24 mouse cellular contexts compared by ENCODE assay signal in genomic region chr14:45992870-45993135, GRCm38 (mm10).
DNase-seq lines count a peak whose midpoint lies in the region; ATAC-seq lines count a peak whose summit lies in the region.
"Had no signal": no experiment of that assay in that cellular context is flagged by ENCODE, and none has a peak within 500 bp of the region (broad histone marks: within the 10 kb centered on the region; RNA-seq: fewer than 3 reads in every experiment).

No protein-coding gene starts in this region.

- H3K4me1 ChIP-seq in intestine, embryonic 14.5 days (replicated peaks; ENCODE audit: control insufficient read depth, insufficient read depth, low read length) = peaks cover 21% of the 10 kb centered on the region
- H3K4me1 ChIP-seq in intestine, embryonic 15.5 days (replicated peaks) = peaks cover 12% of the 10 kb centered on the region
- H3K4me1 ChIP-seq: forebrain, embryonic 12.5 days; hindbrain, embryonic 10.5 days; midbrain, embryonic 12.5 days; neural tube, embryonic 15.5 days had no signal

- no peaks in the 10 kb centered on the region for H3K36me3 ChIP-seq in intestine, embryonic 14.5 days (ENCODE audit: control insufficient read depth, insufficient read depth, low read length)
- no peaks in the 10 kb centered on the region for H3K36me3 ChIP-seq in intestine, embryonic 15.5 days
- H3K36me3 ChIP-seq: forebrain, embryonic 12.5 days; hindbrain, embryonic 10.5 days; limb, embryonic 15.5 days; midbrain, embryonic 12.5 days; neural tube, embryonic 15.5 days had no signal

- peak overlapping the region; percentile 9; the same call in 1 of the 2 replicates for H3K27ac ChIP-seq in intestine, embryonic 14.5 days (ENCODE audit: low read depth)
- no peak overlapping the region for H3K27ac ChIP-seq in intestine, embryonic 15.5 days
- H3K27ac ChIP-seq: forebrain, embryonic 12.5 days; hindbrain, embryonic 10.5 days; left cerebral cortex, adult 2 months; limb, embryonic 15.5 days; midbrain, embryonic 12.5 days; neural tube, embryonic 15.5 days had no signal

- 31% methylated on average over 4 of the region's 4 CpGs for WGBS in intestine, embryonic 14.5 days
- 41% methylated on average over 4 of the region's 4 CpGs for WGBS in intestine, embryonic 15.5 days

- H3K4me2 ChIP-seq in intestine, embryonic 14.5 days (ENCODE audit: low read length) = no peak overlapping the region
- no peak overlapping the region for H3K4me2 ChIP-seq in intestine, embryonic 15.5 days (replicated peaks)
- H3K4me2 ChIP-seq: forebrain, embryonic 12.5 days; heart, embryonic 11.5 days; limb, embryonic 15.5 days; midbrain, embryonic 12.5 days; neural tube, embryonic 15.5 days had no signal

- peak; percentile 27 for DNase-seq in gastrocnemius, adult 18-20 months (ENCODE audit: low spot score)
- no peak for DNase-seq in gastrocnemius, postnatal 4 days (ENCODE audit: low spot score in 2 of 2)
- no peak for DNase-seq in intestine, embryonic 14.5 days (ENCODE audit: low spot score)
- peak; percentile 10 for DNase-seq in lung, postnatal 14 days
- no peak for DNase-seq in lung, postnatal 4 days
- DNase-seq in retina, embryonic 14.5 days (ENCODE audit: low spot score) = no peak
- DNase-seq: adrenal gland, adult 2 months; cerebellum, adult 11-12 months; cerebellum, postnatal 10 days; left cerebral cortex, postnatal 4 days; spleen, adult 18-20 months had no signal

- no peak overlapping the region for H3K9ac ChIP-seq in intestine, embryonic 14.5 days (ENCODE audit: low read length)
- H3K9ac ChIP-seq in intestine, embryonic 15.5 days = no peak overlapping the region
- H3K9ac ChIP-seq: forebrain, embryonic 12.5 days; limb, embryonic 15.5 days; midbrain, embryonic 12.5 days; neural tube, embryonic 15.5 days had no signal

- H3K9me3 ChIP-seq in intestine, embryonic 14.5 days (ENCODE audit: control insufficient read depth, low read length) = no peaks in the 10 kb centered on the region
- no peaks in the 10 kb centered on the region for H3K9me3 ChIP-seq in intestine, embryonic 15.5 days
- H3K9me3 ChIP-seq: forebrain, embryonic 12.5 days; hindbrain, embryonic 10.5 days; limb, embryonic 15.5 days; midbrain, embryonic 12.5 days; neural tube, embryonic 15.5 days had no signal

- no peak for ATAC-seq in intestine, embryonic 14.5 days (replicated peaks; ENCODE audit: low FRiP score, low TSS enrichment, low read depth)
- no peak for ATAC-seq in intestine, embryonic 15.5 days
- no peak for ATAC-seq in megakaryocyte, adult 5-6 weeks (ENCODE audit: poor library complexity, severe bottlenecking)
- ATAC-seq: hindbrain, embryonic 16.5 days; intestine, postnatal 0 days; Patski had no signal

- H3K27me3 ChIP-seq in intestine, embryonic 14.5 days (replicated peaks; ENCODE audit: control insufficient read depth, insufficient read depth, low read length) = no peaks in the 10 kb centered on the region
- H3K27me3 ChIP-seq in intestine, embryonic 15.5 days (replicated peaks) = no peaks in the 10 kb centered on the region
- H3K27me3 ChIP-seq: forebrain, embryonic 12.5 days; limb, embryonic 15.5 days; midbrain, embryonic 12.5 days; neural tube, embryonic 15.5 days; Patski had no signal

- H3K4me3 ChIP-seq in intestine, embryonic 14.5 days (ENCODE audit: low read depth, low read length) = no peak overlapping the region
- H3K4me3 ChIP-seq in intestine, embryonic 15.5 days (replicated peaks) = no peak overlapping the region
- H3K4me3 ChIP-seq: erythroblast, embryonic 14.5 days; forebrain, embryonic 12.5 days; hindbrain, embryonic 10.5 days; left cerebral cortex, adult 2 months; limb, embryonic 15.5 days; midbrain, embryonic 12.5 days; neural tube, embryonic 15.5 days had no signal

Comparison
In these comparisons a context has a peak if more than half of its experiments do, and no peak if none do; other contexts are left out.
1. DNase-seq: peak in gastrocnemius, adult 18-20 months (single experiment) and lung, postnatal 14 days (single experiment); none in gastrocnemius, postnatal 4 days (0 of 2), intestine, embryonic 14.5 days (single experiment), lung, postnatal 4 days (0 of 2) and retina, embryonic 14.5 days (single experiment).